Mouse (Mus musculus): ENCODE measurements at regions not wholly inside any gene's neighbourhood (a gene's known extent, or its start where the extent isn't known, plus 50 kb on each side); places are given as distances from the start of the nearest gene placed in this dataset.

- 94% methylated on average over 2 of the region's 2 CpGs for WGBS
- H3K4me1 ChIP-seq (ENCODE audit: insufficient read depth) = no peaks in the 10 kb centered on the region
- H3K27me3 ChIP-seq (ENCODE audit: insufficient read depth, low read length) = no peaks in the 10 kb centered on the region
- DNase-seq = no peak
- no peak for ATAC-seq
- no peak overlapping the region for H3K9ac ChIP-seq
- no peak overlapping the region for H3K4me2 ChIP-seq (ENCODE audit: low read depth)
- TF ChIP-seq CTCF (IDR thresholded peaks at IDR 0.05; ENCODE audit: low read depth) = no peak
- H3K4me3 ChIP-seq (ENCODE audit: low read depth, low read length) = no peak overlapping the region
- no peaks in the 10 kb centered on the region for H3K9me3 ChIP-seq (ENCODE audit: low read length)
- H3K36me3 ChIP-seq (ENCODE audit: insufficient read depth) = no peaks in the 10 kb centered on the region
- no peak overlapping the region for H3K27ac ChIP-seq (ENCODE audit: low read depth, low read length)
Measured at GRCm38 (mm10) chr1:121029375-121029774, 303.0 kb downstream of the Insig2 start.

DNA sequence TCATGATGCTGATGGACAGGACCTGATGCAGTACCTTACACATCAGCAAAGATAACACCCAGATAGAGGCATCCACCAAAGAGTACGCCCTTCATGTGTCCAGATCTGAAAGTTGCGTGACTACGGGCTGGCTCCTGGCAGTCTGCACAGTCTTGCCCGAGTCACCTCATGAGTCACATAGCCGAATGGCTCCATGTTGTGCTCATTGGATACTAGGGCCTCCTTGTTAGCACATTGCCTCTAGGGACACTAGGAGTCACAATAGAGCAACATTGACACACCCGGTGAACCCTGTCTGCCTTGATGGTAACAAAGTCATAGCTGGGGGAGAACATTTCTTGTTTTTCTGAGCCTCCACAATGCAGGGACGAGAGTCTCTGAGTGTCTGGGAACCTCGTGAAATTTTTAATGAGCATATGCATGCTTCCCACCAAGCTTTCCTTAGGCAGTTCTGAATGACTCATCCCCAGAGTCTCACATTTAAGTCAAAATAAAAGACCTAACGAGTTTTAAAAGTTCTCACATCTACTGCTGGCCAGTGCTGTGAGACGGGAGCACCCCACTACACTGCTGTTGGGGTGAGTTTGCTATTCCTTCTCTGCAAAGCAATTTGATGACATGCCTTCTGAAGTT lies 297.5 kb downstream of the Insig2 start:
- TF ChIP-seq CTCF (IDR thresholded peaks at IDR 0.05; ENCODE audit: low read depth) = no peak
- H3K27me3 ChIP-seq (ENCODE audit: insufficient read depth, low read length) = no peaks in the 10 kb centered on the region
- H3K4me3 ChIP-seq (ENCODE audit: low read depth, low read length) = no peak overlapping the region
- H3K9ac ChIP-seq = no peak overlapping the region
- no peak overlapping the region for H3K4me2 ChIP-seq (ENCODE audit: low read depth)
- DNase-seq (no peak), ATAC-seq (no peak)
- H3K36me3 ChIP-seq (ENCODE audit: insufficient read depth) = no peaks in the 10 kb centered on the region
- WGBS = 85% methylated on average over 10 of the region's 10 CpGs
- H3K4me1 ChIP-seq (ENCODE audit: insufficient read depth) = no peaks in the 10 kb centered on the region
- no peaks in the 10 kb centered on the region for H3K9me3 ChIP-seq (ENCODE audit: low read length)
- H3K27ac ChIP-seq (ENCODE audit: low read depth, low read length) = no peak overlapping the region

DNA sequence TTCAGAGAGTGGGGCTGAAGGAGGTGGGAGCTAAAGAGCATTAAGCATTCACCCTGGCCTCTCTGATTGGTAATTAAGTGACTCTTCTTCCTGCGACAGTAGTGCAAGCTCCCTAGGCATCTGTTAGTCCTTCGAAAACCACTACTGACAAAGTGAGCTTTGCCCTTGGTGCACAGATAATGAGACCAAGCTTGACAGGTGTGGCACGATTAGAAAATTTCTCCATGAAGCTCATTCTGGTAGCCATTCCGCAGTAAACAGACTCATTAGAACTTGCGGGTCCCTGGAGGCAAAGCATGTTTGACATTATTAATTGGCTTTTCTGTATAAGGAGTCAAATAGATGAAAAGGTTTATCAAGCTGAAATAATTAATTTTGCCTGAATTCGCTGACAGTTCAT lies 285.8 kb downstream of the Insig2 start:
- DNase-seq = no peak
- TF ChIP-seq CTCF (IDR thresholded peaks at IDR 0.05; ENCODE audit: low read depth) = no peak
- 40% methylated on average over 6 of the region's 6 CpGs for WGBS
- peaks cover 30% of the 10 kb centered on the region for H3K27me3 ChIP-seq (ENCODE audit: insufficient read depth, low read length)
- H3K36me3 ChIP-seq (ENCODE audit: insufficient read depth) = no peaks in the 10 kb centered on the region
- ATAC-seq = no peak
- no peak overlapping the region for H3K4me3 ChIP-seq (ENCODE audit: low read depth, low read length)
- no peaks in the 10 kb centered on the region for H3K4me1 ChIP-seq (ENCODE audit: insufficient read depth)
- H3K4me2 ChIP-seq (ENCODE audit: low read depth) = no peak overlapping the region
- H3K9ac ChIP-seq = no peak overlapping the region
- H3K9me3 ChIP-seq (ENCODE audit: low read length) = no peaks in the 10 kb centered on the region
- H3K27ac ChIP-seq (ENCODE audit: low read depth, low read length) = no peak overlapping the region

- no peak for TF ChIP-seq CTCF (IDR thresholded peaks at IDR 0.05; ENCODE audit: low read depth)
- H3K4me2 ChIP-seq (ENCODE audit: low read depth) = no peak overlapping the region
- 15% methylated on average over 2 of the region's 2 CpGs for WGBS
- H3K27me3 ChIP-seq (ENCODE audit: insufficient read depth, low read length) = peaks cover 38% of the 10 kb centered on the region
- DNase-seq = peak; percentile 9
- no peak overlapping the region for H3K4me3 ChIP-seq (ENCODE audit: low read depth, low read length)
- H3K27ac ChIP-seq (ENCODE audit: low read depth, low read length) = no peak overlapping the region
- H3K4me1 ChIP-seq (ENCODE audit: insufficient read depth) = no peaks in the 10 kb centered on the region
- no peak overlapping the region for H3K9ac ChIP-seq
- H3K36me3 ChIP-seq (ENCODE audit: insufficient read depth) = no peaks in the 10 kb centered on the region
- H3K9me3 ChIP-seq (ENCODE audit: low read length) = no peaks in the 10 kb centered on the region
- peak; percentile 27; the same call in 1 of the 2 replicates for ATAC-seq
Measured at GRCm38 (mm10) chr1:121047406-121047805, 285.0 kb downstream of the Insig2 start.

GRCm38 (mm10) chr1:121049684-121050083 lies 282.7 kb downstream of the Insig2 start:
- DNase-seq = no peak
- WGBS = 74% methylated on average over 4 of the region's 4 CpGs
- Histone ChIP-seq H3K9me3 (ENCODE audit: low read length) (no peaks in the 10 kb centered on the region), H3K9ac (no peak overlapping the region), H3K36me3 (ENCODE audit: insufficient read depth) (no peaks in the 10 kb centered on the region), H3K4me2 (ENCODE audit: low read depth) (no peak overlapping the region), H3K4me3 (ENCODE audit: low read depth, low read length) (no peak overlapping the region), H3K4me1 (ENCODE audit: insufficient read depth) (no peaks in the 10 kb centered on the region), H3K27ac (ENCODE audit: low read depth, low read length) (no peak overlapping the region), H3K27me3 (ENCODE audit: insufficient read depth, low read length) (peaks cover 40% of the 10 kb centered on the region)
- ATAC-seq = no peak
- no peak for TF ChIP-seq CTCF (IDR thresholded peaks at IDR 0.05; ENCODE audit: low read depth)

GRCm38 (mm10) chr1:121050695-121051495 lies 281.5 kb downstream of the Insig2 start:
- WGBS = 17% methylated on average over 12 of the region's 12 CpGs
- peaks cover 41% of the 10 kb centered on the region for H3K27me3 ChIP-seq (ENCODE audit: insufficient read depth, low read length)
- H3K9ac ChIP-seq = no peak overlapping the region
- H3K9me3 ChIP-seq (ENCODE audit: low read length) = no peaks in the 10 kb centered on the region
- no peaks in the 10 kb centered on the region for H3K36me3 ChIP-seq (ENCODE audit: insufficient read depth)
- H3K4me1 ChIP-seq (ENCODE audit: insufficient read depth) = no peaks in the 10 kb centered on the region
- no peak overlapping the region for H3K27ac ChIP-seq (ENCODE audit: low read depth, low read length)
- peak; percentile 57; the same call in 1 of the 2 replicates for ATAC-seq
- TF ChIP-seq CTCF (IDR thresholded peaks at IDR 0.05; ENCODE audit: low read depth) = no peak
- no peak overlapping the region for H3K4me2 ChIP-seq (ENCODE audit: low read depth)
- no peak overlapping the region for H3K4me3 ChIP-seq (ENCODE audit: low read depth, low read length)
- DNase-seq = peak; percentile 4

DNA sequence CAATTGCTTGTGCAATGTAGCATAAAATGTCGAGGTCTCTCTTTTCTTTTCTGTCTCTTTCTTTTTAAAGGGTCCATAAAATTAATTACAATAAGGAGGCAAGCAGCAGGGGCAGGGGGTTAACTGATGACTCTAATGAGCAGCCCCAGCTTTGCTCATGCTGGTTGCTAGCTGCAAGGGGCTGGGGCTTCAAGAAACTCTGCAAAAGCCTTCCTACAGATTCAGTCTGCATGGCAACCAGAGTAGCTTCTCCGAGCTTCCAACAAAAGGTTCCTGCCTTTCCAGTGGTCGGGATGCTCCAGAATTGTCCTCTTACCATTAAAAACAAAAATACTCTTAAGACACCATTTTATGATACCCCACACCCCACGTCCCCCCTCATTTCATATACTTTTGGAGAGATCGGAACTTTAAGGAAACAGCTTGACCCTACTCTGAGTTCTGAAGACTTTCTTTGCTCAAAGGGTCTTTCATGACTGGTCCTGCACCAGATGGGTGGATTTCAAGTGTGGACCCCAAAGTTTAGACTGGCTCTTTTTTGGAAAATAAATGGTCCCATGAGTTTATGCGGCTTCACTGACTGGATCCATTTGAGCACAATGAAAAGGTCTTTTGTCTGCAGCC lies 280.8 kb downstream of the Insig2 start:
- Histone ChIP-seq H3K4me2 (ENCODE audit: low read depth) (no peak overlapping the region), H3K36me3 (ENCODE audit: insufficient read depth) (no peaks in the 10 kb centered on the region), H3K4me3 (ENCODE audit: low read depth, low read length) (no peak overlapping the region), H3K27ac (ENCODE audit: low read depth, low read length) (no peak overlapping the region), H3K27me3 (ENCODE audit: insufficient read depth, low read length) (peaks cover 41% of the 10 kb centered on the region), H3K9me3 (ENCODE audit: low read length) (no peaks in the 10 kb centered on the region), H3K9ac (no peak overlapping the region), H3K4me1 (ENCODE audit: insufficient read depth) (no peaks in the 10 kb centered on the region)
- DNase-seq = peak; percentile 7
- TF ChIP-seq CTCF (IDR thresholded peaks at IDR 0.05; ENCODE audit: low read depth) = no peak
- whole genome bisulfite sequencing = 30% methylated on average over 6 of the region's 6 CpGs
- ATAC-seq = no peak
